Mouse (Mus musculus) stomach, postnatal 0 days (tissue): ENCODE data around the gene Plekha8.

Experiments
- CTCF ChIP-seq: IDR thresholded peaks from 2 replicates; pipeline ENCODE4 v1.5.1; 2016; ENCODE audit warnings: antibody characterized with exemption, low read depth, mild to moderate bottlenecking, moderate library complexity
- EP300 ChIP-seq: optimal IDR thresholded peaks from 2 replicates; pipeline ENCODE3; 2016; ENCODE audit warnings: antibody characterized with exemption

DNA sequence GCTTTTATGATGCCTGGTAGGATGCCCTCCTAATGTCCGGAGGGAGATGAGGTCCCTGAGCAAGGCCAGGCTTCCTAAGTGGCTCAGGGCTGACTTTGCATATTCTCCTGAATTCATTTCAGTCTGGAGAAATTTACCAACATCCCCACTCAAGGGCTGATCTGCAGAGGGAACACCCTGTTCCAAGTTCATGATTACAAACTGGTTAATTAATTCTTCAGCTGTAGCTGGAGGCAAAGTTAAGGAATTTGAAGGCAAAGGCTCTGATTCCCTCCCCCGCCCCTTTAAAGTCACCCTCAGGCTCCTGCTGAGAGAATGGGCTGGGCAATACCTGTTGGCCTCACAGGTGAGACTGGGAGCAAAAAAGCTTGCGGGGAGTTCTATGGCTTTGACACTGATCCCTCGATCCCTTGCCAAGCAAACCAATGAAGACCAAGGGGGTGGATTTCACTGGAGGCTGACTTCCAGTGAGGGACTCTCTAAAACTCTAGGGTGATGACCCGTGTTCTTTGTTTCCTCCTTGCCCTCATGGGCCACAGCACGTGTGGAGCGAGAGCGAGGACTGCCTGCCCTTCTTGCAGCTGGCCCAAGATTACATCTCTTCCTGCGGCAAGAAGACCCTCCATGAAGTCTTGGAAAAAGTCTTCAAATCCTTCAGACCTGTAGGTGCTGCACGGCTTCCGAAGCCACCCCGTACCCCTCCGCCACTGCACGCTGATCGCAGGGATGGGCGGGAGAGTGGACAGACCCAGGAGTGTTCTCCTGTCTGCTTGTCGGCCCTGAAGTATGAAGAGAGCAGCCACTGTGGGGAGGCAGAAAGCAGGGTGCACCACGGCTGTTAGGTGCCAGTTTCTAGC, 93.8 kb downstream of the Plekha8 start:
- no peak for TF ChIP-seq CTCF
- no peak for TF ChIP-seq EP300
